Mouse (Mus musculus) lung, embryonic 16.5 days (tissue): ENCODE results near the gene AA986860. TPM values are rescaled to one million over a fixed set of nuclear protein-coding genes. Genes with fewer than 3 reads are reported as not detected.
A peak's percentile ranks its signal among the peaks of the same experiment; 100 is the strongest.

Experiments
- ATAC-seq: fragments of 200-750 bp; cut with Nextera tagmentation; 2 replicates; pipeline ENCODE4 v1.8.0; 2017; ENCODE audit warnings: low read depth, mild to moderate bottlenecking, moderate library complexity
- H3K27ac ChIP-seq: fragments of 300-500 bp; sonication (generic); 2 replicates; pipeline ENCODE4 v1.5.1; 2014; ENCODE audit warnings: mild to moderate bottlenecking, control low read depth, low read length
- H3K27me3 ChIP-seq: fragments of 300-500 bp; sonication (generic); 2 replicates; pipeline ENCODE4 v1.6.1; 2014; ENCODE audit warnings: low read depth, low read length, mixed read lengths; ENCODE audit not compliant: control insufficient read depth, insufficient read depth
- H3K36me3 ChIP-seq: fragments of 300-500 bp; sonication (generic); 2 replicates; pipeline ENCODE4 v1.6.1; 2014; ENCODE audit warnings: low read length; ENCODE audit not compliant: control insufficient read depth, insufficient read depth
- H3K4me1 ChIP-seq: fragments of 300-500 bp; sonication (generic); replicated peaks from 2 replicates; pipeline ENCODE4 v1.6.1; 2014; ENCODE audit warnings: low read length, mixed read lengths; ENCODE audit not compliant: control insufficient read depth, insufficient read depth
- H3K4me2 ChIP-seq: fragments of 300-500 bp; sonication (generic); 2 replicates; pipeline ENCODE4 v1.6.1; 2014; ENCODE audit warnings: low read depth, low read length, control low read depth
- H3K4me3 ChIP-seq: fragments of 300-500 bp; sonication (generic); 2 replicates; pipeline ENCODE4 v1.5.1; 2014; ENCODE audit warnings: mild to moderate bottlenecking, low read length, control low read depth
- H3K9ac ChIP-seq: fragments of 300-500 bp; sonication (generic); 2 replicates; pipeline ENCODE4 v1.6.1; 2014; ENCODE audit warnings: low read length, control low read depth
- H3K9me3 ChIP-seq: fragments of 300-500 bp; sonication (generic); 2 replicates; pipeline ENCODE4 v1.6.1; 2016; ENCODE audit warnings: low read length; ENCODE audit not compliant: control insufficient read depth
- WGBS: fragments of 180-500 bp; shearing (Covaris S2); extraction: QIAGEN DNeasy Blood & Tissue Kit; methylation state at CpG from one replicate; pipeline ENCODE4 v1.1.7; 2014; 5-methylcytosine and 5-hydroxymethylcytosine counted together
- polyA plus RNA-seq: library from polyadenylated mRNA; unstranded; fragments of >200 nt; fragmentation: Nextera tagmentation; extraction: Ambion mirVana; gene quantifications from 2 replicates; pipeline ENCODE4 v1.2.1, GENCODE M21; 2015

Gene AA986860
- polyA plus RNA-seq, 1 experiment from 2014 or later: 21.0 TPM

GRCm38 (mm10) chr1:130740781-130741720, 9.3 kb downstream of the AA986860 start:
- Histone ChIP-seq H3K4me3 (no peak overlapping the region), H3K4me1 (peaks cover 13% of the 10 kb centered on the region), H3K9me3 (no peaks in the 10 kb centered on the region), H3K27ac (peak overlapping the region; percentile 21), H3K36me3 (peaks cover 2% of the 10 kb centered on the region), H3K9ac (0 out of 2 replicates have a peak overlapping the region, but pooled peaks have one; percentile 33), H3K27me3 (no peaks in the 10 kb centered on the region), H3K4me2 (0 out of 2 replicates have a peak overlapping the region, but pooled peaks have one; percentile 14)
- 45% methylated on average over 15 of the region's 15 CpGs for WGBS
- ATAC-seq: peak; percentile 32

- no peak overlapping the region for H3K9ac ChIP-seq
- no peak overlapping the region for H3K27ac ChIP-seq
- H3K4me3 ChIP-seq: no peak overlapping the region
- no peak for ATAC-seq
- peaks cover 2% of the 10 kb centered on the region for H3K36me3 ChIP-seq
- no peaks in the 10 kb centered on the region for H3K9me3 ChIP-seq
- no peak overlapping the region for H3K4me2 ChIP-seq
- H3K27me3 ChIP-seq: no peaks in the 10 kb centered on the region
- WGBS: 86% methylated on average over 7 of the region's 7 CpGs
- peaks cover 13% of the 10 kb centered on the region for H3K4me1 ChIP-seq
Measured at GRCm38 (mm10) chr1:130742201-130742600, 10.4 kb downstream of the AA986860 start.

- Histone ChIP-seq H3K9me3 (no peaks in the 10 kb centered on the region), H3K9ac (no peak overlapping the region), H3K4me1 (peaks cover 13% of the 10 kb centered on the region), H3K36me3 (peaks cover 2% of the 10 kb centered on the region), H3K4me3 (no peak overlapping the region), H3K27me3 (no peaks in the 10 kb centered on the region), H3K27ac (no peak overlapping the region), H3K4me2 (no peak overlapping the region)
- 56% methylated on average over 1 of the region's 1 CpGs for WGBS
- ATAC-seq: no peak
Measured at GRCm38 (mm10) chr1:130743775-130744174, 12.0 kb downstream of the AA986860 start.

- no peaks in the 10 kb centered on the region for H3K9me3 ChIP-seq
- WGBS: 60% methylated on average over 2 of the region's 2 CpGs
- no peak overlapping the region for H3K4me3 ChIP-seq
- no peak overlapping the region for H3K4me2 ChIP-seq
- no peak for ATAC-seq
- H3K9ac ChIP-seq: no peak overlapping the region
- H3K4me1 ChIP-seq: peaks cover 13% of the 10 kb centered on the region
- peaks cover 2% of the 10 kb centered on the region for H3K36me3 ChIP-seq
- H3K27ac ChIP-seq: no peak overlapping the region
- no peaks in the 10 kb centered on the region for H3K27me3 ChIP-seq
Measured at GRCm38 (mm10) chr1:130744217-130744616, 12.4 kb downstream of the AA986860 start.

DNA sequence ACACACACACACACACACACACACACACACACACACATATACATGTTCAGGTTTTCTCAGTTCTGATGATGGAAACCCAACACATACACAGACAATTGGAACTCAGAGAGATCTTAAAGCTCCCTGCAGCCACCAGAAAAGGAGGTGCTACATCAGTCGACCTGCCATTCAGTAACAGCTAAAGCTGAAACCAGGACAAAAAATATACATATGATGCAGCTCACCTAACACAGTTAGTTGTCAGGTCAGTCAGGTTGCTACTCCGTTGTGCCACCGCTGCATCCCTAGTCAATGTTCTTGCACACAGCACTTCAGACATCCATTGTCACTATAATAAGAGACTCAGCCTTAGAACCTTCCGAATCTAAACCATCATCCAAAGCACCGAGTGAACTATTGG, 13.2 kb downstream of the AA986860 start:
- Histone ChIP-seq H3K36me3 (peaks cover 2% of the 10 kb centered on the region), H3K9ac (no peak overlapping the region), H3K27me3 (no peaks in the 10 kb centered on the region), H3K4me3 (no peak overlapping the region), H3K4me1 (peaks cover 13% of the 10 kb centered on the region), H3K27ac (no peak overlapping the region), H3K4me2 (no peak overlapping the region), H3K9me3 (no peaks in the 10 kb centered on the region)
- WGBS: 82% methylated on average over 5 of the region's 5 CpGs
- no peak for ATAC-seq

GRCm38 (mm10) chr1:130745591-130745990, 13.8 kb downstream of the AA986860 start:
- Histone ChIP-seq H3K4me1 (peaks cover 10% of the 10 kb centered on the region), H3K4me2 (no peak overlapping the region), H3K9me3 (no peaks in the 10 kb centered on the region), H3K4me3 (no peak overlapping the region), H3K9ac (no peak overlapping the region), H3K27me3 (no peaks in the 10 kb centered on the region), H3K36me3 (peaks cover 2% of the 10 kb centered on the region), H3K27ac (no peak overlapping the region)
- WGBS: 95% methylated on average over 3 of the region's 3 CpGs
- ATAC-seq: no peak

DNA sequence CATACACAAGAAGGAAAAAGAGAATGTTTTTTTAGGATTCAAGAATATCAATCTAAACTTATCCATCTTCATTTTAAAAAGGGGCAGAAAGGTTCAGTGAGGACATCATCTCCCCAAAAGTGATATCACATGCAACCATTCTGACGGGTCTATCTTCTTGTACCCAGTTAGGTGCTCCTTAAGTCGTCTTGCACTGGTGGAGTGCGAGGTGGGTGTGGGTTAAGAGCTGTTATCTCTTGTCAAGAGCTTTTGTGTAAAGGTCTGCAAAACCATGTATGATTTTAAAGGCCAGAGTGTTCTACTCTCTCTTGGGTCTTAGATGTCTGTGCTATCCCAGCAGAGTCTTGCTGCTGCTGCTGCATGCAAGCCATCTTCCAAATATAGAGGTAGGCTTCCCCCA, 15.0 kb downstream of the AA986860 start:
- Histone ChIP-seq H3K4me3 (no peak overlapping the region), H3K9me3 (no peaks in the 10 kb centered on the region), H3K27ac (no peak overlapping the region), H3K4me1 (0 out of 2 replicates have a peak, but pooled peaks cover 2% of the 10 kb centered on the region), H3K27me3 (no peaks in the 10 kb centered on the region), H3K4me2 (no peak overlapping the region), H3K9ac (no peak overlapping the region), H3K36me3 (peaks cover 2% of the 10 kb centered on the region)
- no peak for ATAC-seq
- WGBS: 70% methylated on average over 3 of the region's 3 CpGs

GRCm38 (mm10) chr1:130759689-130760088, 27.9 kb downstream of the AA986860 start:
- H3K27ac ChIP-seq: no peak overlapping the region
- ATAC-seq: no peak
- H3K9ac ChIP-seq: no peak overlapping the region
- H3K36me3 ChIP-seq: no peaks in the 10 kb centered on the region
- H3K4me3 ChIP-seq: no peak overlapping the region
- 40% methylated on average over 9 of the region's 9 CpGs for WGBS
- H3K4me2 ChIP-seq: no peak overlapping the region
- H3K27me3 ChIP-seq: no peaks in the 10 kb centered on the region
- H3K4me1 ChIP-seq: peaks cover 16% of the 10 kb centered on the region
- H3K9me3 ChIP-seq: no peaks in the 10 kb centered on the region

DNA sequence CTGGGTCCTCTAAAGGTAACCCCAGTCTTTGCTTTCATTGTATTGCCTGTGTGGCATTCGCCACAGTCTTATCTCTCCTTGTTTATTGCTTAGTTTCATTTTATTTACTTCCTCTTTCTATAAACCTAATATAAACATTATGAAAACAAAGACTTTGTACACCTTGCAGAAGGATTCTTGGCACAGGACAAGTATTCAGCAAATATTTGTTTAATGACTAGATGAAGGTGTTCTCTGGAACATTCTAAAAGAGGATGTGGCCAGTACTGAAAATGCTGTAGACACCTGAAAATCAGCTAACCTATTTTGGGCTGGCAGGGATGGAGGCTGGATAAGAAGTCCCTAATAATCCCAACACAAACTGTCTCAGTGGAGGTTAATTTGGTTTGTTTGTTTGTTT, 29.8 kb downstream of the AA986860 start:
- no peak for ATAC-seq
- Histone ChIP-seq H3K27ac (peak overlapping the region; percentile 19), H3K36me3 (no peaks in the 10 kb centered on the region), H3K27me3 (no peaks in the 10 kb centered on the region), H3K9ac (no peak overlapping the region), H3K9me3 (no peaks in the 10 kb centered on the region), H3K4me3 (no peak overlapping the region), H3K4me2 (no peak overlapping the region), H3K4me1 (peaks cover 16% of the 10 kb centered on the region)
- 43% methylated on average over 1 of the region's 1 CpGs for WGBS
